Mouse (Mus musculus): Measurements from ENCODE around the gene Cfhr2. TPM values are rescaled to one million over a fixed set of nuclear protein-coding genes. Genes with fewer than 3 reads are reported as not detected.

Cfhr2 gene
- not detected for total RNA-seq (2023)

GRCm38 (mm10) chr1:139858548-139858947 lies at the start of gene Cfhr2:
Cfhr2 (minus strand) TSS chr1:139858702.

GRCm38 (mm10) chr1:139781143-139781542 lies 77.4 kb downstream of the Cfhr2 start, which contains the start of gene Gm4788:
Gm4788 (minus strand) TSS chr1:139781243.

Other genes with a start within 250 kb of the Cfhr2 start
- gene Gm4788, start 77.5 kb downstream of the Cfhr2 start, total RNA-seq (2023): not detected

Data from CD8-positive naive resting alpha-beta T cell, adult 57 days (primary cell).